Mouse (Mus musculus): ENCODE results near the gene Nanos1. TPM values are rescaled to one million over a fixed set of nuclear protein-coding genes. Genes with fewer than 3 reads are reported as not detected.

The Nanos1 gene
- 1.3 and 2.4 TPM in 2 replicates for polyA plus RNA-seq (2012; rRNA removed)

DNA sequence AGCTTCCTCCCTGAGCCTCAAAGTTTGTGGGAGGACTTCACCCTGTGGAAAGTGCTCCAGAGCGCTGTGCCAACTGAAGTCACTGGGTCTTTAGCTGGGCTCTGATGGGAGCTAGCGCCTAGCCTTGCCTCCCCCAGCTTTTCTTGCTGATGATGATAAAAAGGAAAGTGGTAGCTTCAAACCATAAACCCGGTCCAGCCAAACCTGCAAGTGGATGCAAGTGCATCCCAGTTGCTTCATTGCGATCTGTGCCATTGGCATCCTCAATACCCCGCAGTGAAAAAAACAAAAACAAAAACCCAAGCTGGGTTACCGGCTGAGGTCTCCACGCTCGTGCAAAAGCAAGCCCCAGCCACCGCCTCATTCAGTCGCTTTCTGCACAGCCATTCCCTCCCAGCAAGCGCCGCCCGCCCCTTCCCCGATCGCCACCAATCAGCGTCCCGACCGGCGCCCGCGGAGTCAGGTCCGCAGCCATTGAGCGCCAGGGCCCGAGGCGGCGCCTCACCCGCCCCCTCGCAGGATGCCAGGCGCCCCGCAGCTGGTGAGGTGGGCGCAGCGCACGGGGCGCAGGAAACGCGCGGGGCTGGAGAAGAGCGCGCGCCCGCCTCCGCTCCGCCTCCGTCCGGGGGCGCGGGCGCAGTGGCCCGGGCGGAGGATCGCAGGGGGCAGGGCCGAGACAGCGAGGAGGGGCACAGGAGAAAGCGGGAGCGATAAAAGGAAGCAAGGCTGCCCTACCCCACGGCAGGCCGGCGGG is at the start of gene Nanos1:
Gene Nanos1, plus strand, starts transcription at position 550 of the 754 bp plus-strand sequence.
- peak within 1 kb of the TSS; percentile 69 for H3K4me3 ChIP-seq (ENCODE audit: extremely low read depth, insufficient read depth, insufficient read length)
- H3K36me3 ChIP-seq (ENCODE audit: control insufficient read depth, insufficient read depth, low read length): peaks cover 6% of the 10 kb centered on the region
- 1% methylated on average over 58 of the region's 58 CpGs for WGBS
- H3K4me1 ChIP-seq (ENCODE audit: control insufficient read depth, insufficient read depth, insufficient read length): peaks cover 6% of the 10 kb centered on the region
- H3K27me3 ChIP-seq (ENCODE audit: control insufficient read depth, insufficient read depth, low read length): peaks cover 2% of the 10 kb centered on the region; the same call in 1 of the 2 replicates
- H3K27ac ChIP-seq (ENCODE audit: insufficient read depth, low read length): peak within 1 kb of the TSS; percentile 31
- DNase-seq (ENCODE audit: low read depth in 1 of 2, low spot score in 2 of 2): peak; percentile 60 to 90
- TF ChIP-seq POLR2A (IDR thresholded peaks at IDR 0.05; ENCODE audit: low read depth, low read length) (no peak), CTCF (IDR thresholded peaks at IDR 0.05; ENCODE audit: extremely low read depth, insufficient read depth, insufficient read length, insufficient replicate concordance) (no peak)

DNA sequence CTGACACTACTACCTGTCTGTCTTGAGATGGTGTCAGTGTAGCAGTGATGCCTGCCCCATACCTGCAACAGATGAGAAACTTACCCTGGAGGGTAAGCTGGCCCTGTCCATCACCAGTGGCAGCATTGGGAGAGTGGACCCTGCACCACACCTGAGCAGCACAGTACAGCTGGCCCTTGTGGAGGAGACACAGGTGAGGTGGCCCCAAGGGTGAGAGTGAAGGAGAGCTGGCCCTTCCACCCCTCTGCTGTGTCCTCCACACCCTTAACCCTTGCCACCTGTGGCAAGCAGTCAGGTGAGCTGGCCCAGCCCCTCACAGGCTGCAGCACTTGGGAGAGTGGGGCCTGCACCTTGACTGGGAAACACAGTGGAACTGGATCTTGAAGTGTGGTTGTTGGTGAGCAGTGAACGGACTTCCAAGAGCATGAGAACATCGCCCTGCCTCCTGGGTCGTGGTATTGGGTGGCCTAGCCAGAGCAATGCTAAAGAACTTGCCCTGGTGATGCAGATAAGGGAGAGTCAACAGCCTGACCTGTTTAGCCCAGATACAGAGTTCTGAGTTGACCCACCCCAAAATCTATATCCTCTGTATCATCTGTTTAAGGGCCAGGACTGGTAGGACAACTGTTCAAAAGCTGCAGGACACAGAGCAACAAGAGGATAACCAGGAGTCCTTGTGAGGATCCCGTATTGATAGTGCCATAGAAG is 46.4 kb upstream of the Nanos1 start:
- DNase-seq (ENCODE audit: low read depth in 1 of 2, low spot score in 2 of 2): no peak
- Histone ChIP-seq H3K4me3 (ENCODE audit: extremely low read depth, insufficient read depth, insufficient read length) (no peak overlapping the region), H3K36me3 (ENCODE audit: control insufficient read depth, insufficient read depth, low read length) (no peaks in the 10 kb centered on the region), H3K27ac (ENCODE audit: insufficient read depth, low read length) (no peak overlapping the region), H3K27me3 (ENCODE audit: control insufficient read depth, insufficient read depth, low read length) (0 out of 2 replicates have a peak, but pooled peaks cover 2% of the 10 kb centered on the region), H3K4me1 (ENCODE audit: control insufficient read depth, insufficient read depth, insufficient read length) (no peaks in the 10 kb centered on the region)
- 82% methylated on average over 4 of the region's 4 CpGs for WGBS
- no peak for TF ChIP-seq CTCF (IDR thresholded peaks at IDR 0.05; ENCODE audit: extremely low read depth, insufficient read depth, insufficient read length, insufficient replicate concordance)
- no peak for TF ChIP-seq POLR2A (IDR thresholded peaks at IDR 0.05; ENCODE audit: low read depth, low read length)

DNA sequence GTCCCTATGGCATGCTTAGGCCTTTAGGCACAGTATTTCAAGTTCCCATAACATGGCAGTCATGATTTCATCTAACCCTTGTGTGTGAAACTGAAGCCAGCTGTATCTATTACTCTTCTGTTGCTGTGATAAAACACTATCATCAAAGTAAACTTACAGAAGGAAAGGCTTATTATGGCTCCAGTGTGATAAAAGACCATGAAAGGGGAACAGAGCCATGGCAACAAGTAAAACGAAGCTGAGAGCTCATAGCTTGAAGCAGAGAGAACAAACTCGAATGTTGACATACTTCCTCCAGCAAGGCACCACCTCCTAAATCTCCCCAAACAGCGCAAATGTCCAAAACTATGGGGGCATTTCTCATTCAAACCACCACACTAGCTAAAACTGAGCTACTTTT is 45.6 kb upstream of the Nanos1 start:
- no peak for DNase-seq (ENCODE audit: low read depth in 1 of 2, low spot score in 2 of 2)
- Histone ChIP-seq H3K4me3 (ENCODE audit: extremely low read depth, insufficient read depth, insufficient read length) (no peak overlapping the region), H3K27ac (ENCODE audit: insufficient read depth, low read length) (no peak overlapping the region), H3K27me3 (ENCODE audit: control insufficient read depth, insufficient read depth, low read length) (0 out of 2 replicates have a peak, but pooled peaks cover 2% of the 10 kb centered on the region), H3K36me3 (ENCODE audit: control insufficient read depth, insufficient read depth, low read length) (no peaks in the 10 kb centered on the region), H3K4me1 (ENCODE audit: control insufficient read depth, insufficient read depth, insufficient read length) (no peaks in the 10 kb centered on the region)
- 24% methylated on average over 3 of the region's 3 CpGs for WGBS
- TF ChIP-seq POLR2A (IDR thresholded peaks at IDR 0.05; ENCODE audit: low read depth, low read length) (no peak), CTCF (IDR thresholded peaks at IDR 0.05; ENCODE audit: extremely low read depth, insufficient read depth, insufficient read length, insufficient replicate concordance) (no peak)

DNA sequence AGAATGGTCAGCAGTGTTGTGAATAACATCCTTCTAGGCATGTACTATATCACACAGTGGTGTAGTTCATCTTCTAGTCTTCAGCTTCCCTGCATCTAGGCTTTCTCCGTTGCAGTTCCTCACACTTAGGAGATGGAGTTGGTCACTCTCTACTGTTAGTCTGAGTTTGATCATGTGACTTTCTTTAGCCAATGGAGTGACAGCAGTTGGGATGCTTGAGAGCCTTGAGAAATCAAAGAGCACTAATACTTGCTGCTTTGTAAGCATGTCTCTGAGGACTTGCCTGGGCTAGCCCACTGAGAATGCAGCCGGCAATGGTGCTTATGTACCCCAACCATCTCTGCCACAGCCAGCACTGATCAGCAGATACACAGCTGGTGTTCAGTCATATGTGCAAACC is 43.2 kb upstream of the Nanos1 start:
- Histone ChIP-seq H3K27ac (ENCODE audit: insufficient read depth, low read length) (no peak overlapping the region), H3K4me3 (ENCODE audit: extremely low read depth, insufficient read depth, insufficient read length) (no peak overlapping the region), H3K4me1 (ENCODE audit: control insufficient read depth, insufficient read depth, insufficient read length) (no peaks in the 10 kb centered on the region), H3K27me3 (ENCODE audit: control insufficient read depth, insufficient read depth, low read length) (no peaks in the 10 kb centered on the region), H3K36me3 (ENCODE audit: control insufficient read depth, insufficient read depth, low read length) (no peaks in the 10 kb centered on the region)
- no peak for DNase-seq (ENCODE audit: low read depth in 1 of 2, low spot score in 2 of 2)
- 87% methylated on average over 2 of the region's 2 CpGs for WGBS
- TF ChIP-seq POLR2A (IDR thresholded peaks at IDR 0.05; ENCODE audit: low read depth, low read length) (no peak), CTCF (IDR thresholded peaks at IDR 0.05; ENCODE audit: extremely low read depth, insufficient read depth, insufficient read length, insufficient replicate concordance) (no peak)

DNA sequence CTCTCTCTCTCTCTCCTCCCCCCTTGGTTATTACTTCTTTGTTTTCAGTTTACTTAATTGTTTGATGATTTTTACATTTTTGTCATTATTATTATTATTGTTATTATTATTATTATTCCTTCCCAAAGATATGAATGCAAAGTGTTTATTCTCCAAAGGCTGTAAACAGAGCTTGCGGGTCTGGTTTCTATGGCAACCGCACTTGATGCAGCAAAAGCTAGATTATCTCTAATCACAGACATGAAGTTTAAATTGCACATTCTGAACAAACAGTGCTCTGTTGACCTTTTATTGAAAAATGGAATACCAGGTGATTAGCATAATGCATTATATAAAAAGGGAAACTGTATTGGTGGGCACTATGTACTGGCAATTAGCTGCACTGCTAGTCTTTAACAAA is 39.4 kb upstream of the Nanos1 start:
- Histone ChIP-seq H3K4me3 (ENCODE audit: extremely low read depth, insufficient read depth, insufficient read length) (no peak overlapping the region), H3K36me3 (ENCODE audit: control insufficient read depth, insufficient read depth, low read length) (no peaks in the 10 kb centered on the region), H3K27me3 (ENCODE audit: control insufficient read depth, insufficient read depth, low read length) (no peaks in the 10 kb centered on the region), H3K4me1 (ENCODE audit: control insufficient read depth, insufficient read depth, insufficient read length) (no peaks in the 10 kb centered on the region), H3K27ac (ENCODE audit: insufficient read depth, low read length) (no peak overlapping the region)
- 94% methylated on average over 2 of the region's 2 CpGs for WGBS
- DNase-seq (ENCODE audit: low read depth in 1 of 2, low spot score in 2 of 2): no peak
- no peak for TF ChIP-seq POLR2A (IDR thresholded peaks at IDR 0.05; ENCODE audit: low read depth, low read length)
- TF ChIP-seq CTCF (IDR thresholded peaks at IDR 0.05; ENCODE audit: extremely low read depth, insufficient read depth, insufficient read length, insufficient replicate concordance): no peak

DNA sequence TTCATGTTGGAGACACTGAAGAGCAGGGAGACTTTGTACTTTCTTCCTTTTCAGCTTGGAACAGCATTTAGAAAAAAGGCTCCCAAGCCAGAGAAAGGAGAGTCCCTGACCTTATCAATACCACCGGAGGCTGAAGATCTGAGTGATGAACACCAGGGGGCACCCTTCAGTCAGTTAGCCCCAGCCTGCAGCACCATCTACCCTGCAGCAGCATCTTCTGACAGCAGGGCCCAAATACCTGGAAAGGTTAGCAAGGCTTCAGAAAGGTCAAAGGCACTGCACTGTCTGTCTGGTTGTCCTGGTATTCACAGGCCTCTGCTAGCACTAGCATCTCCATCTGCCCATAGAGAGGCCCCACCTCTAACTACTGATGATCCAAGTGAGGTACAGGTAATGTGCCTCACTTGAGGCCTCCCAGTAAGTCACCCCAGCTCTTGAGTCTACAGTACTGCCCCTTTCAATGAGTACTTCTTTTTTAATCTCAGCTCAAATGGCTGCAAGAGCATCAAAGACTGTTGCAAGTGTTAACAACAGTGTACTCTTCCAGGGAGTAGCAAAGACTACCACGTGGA is 25.4 kb upstream of the Nanos1 start:
- Histone ChIP-seq H3K27ac (ENCODE audit: insufficient read depth, low read length) (no peak overlapping the region), H3K4me3 (ENCODE audit: extremely low read depth, insufficient read depth, insufficient read length) (no peak overlapping the region), H3K36me3 (ENCODE audit: control insufficient read depth, insufficient read depth, low read length) (no peaks in the 10 kb centered on the region), H3K4me1 (ENCODE audit: control insufficient read depth, insufficient read depth, insufficient read length) (no peaks in the 10 kb centered on the region), H3K27me3 (ENCODE audit: control insufficient read depth, insufficient read depth, low read length) (no peaks in the 10 kb centered on the region)
- TF ChIP-seq POLR2A (IDR thresholded peaks at IDR 0.05; ENCODE audit: low read depth, low read length): no peak
- peak; percentile 76; the same call in 1 of the 2 replicates for TF ChIP-seq CTCF (IDR thresholded peaks at IDR 0.05; ENCODE audit: extremely low read depth, insufficient read depth, insufficient read length, insufficient replicate concordance)
- WGBS: 52% methylated on average over 2 of the region's 2 CpGs
- peak; percentile 32 to 33 for DNase-seq (ENCODE audit: low read depth in 1 of 2, low spot score in 2 of 2)

All from spleen, adult 2 months (tissue).